Mouse (Mus musculus) hindbrain, embryonic 15.5 days (tissue): ENCODE measurements around the gene Gm3646. TPM values are rescaled to one million over a fixed set of nuclear protein-coding genes. Genes with fewer than 3 reads are reported as not detected.

Source experiments
- ATAC-seq: fragments of 200-750 bp; cut with Nextera tagmentation; 2 replicates; pipeline ENCODE4 v1.8.0; 2017; ENCODE audit warnings: low read depth, moderate number of reproducible peaks, moderate TSS enrichment; ENCODE audit not compliant: low FRiP score
- H3K27ac ChIP-seq: fragments of 300-500 bp; sonication (generic); replicated peaks from 2 replicates; pipeline ENCODE4 v1.5.1; 2015; ENCODE audit warnings: mild to moderate bottlenecking, inconsistent platforms
- H3K27me3 ChIP-seq: fragments of 300-500 bp; sonication (generic); 2 replicates; pipeline ENCODE4 v1.6.1; 2015; ENCODE audit warnings: control low read depth, inconsistent platforms
- H3K36me3 ChIP-seq: fragments of 300-500 bp; sonication (generic); 2 replicates; pipeline ENCODE4 v1.6.1; 2015; ENCODE audit warnings: control low read depth, inconsistent platforms
- H3K4me1 ChIP-seq: fragments of 300-500 bp; sonication (generic); replicated peaks from 2 replicates; pipeline ENCODE4 v1.6.1; 2015; ENCODE audit warnings: control low read depth, inconsistent platforms
- H3K4me2 ChIP-seq: fragments of 300-500 bp; sonication (generic); 2 replicates; pipeline ENCODE4 v1.6.1; 2015; ENCODE audit warnings: moderate library complexity, mild to moderate bottlenecking, inconsistent platforms
- H3K4me3 ChIP-seq: fragments of 300-500 bp; sonication (generic); 2 replicates; pipeline ENCODE4 v1.5.1; 2015; ENCODE audit warnings: mild to moderate bottlenecking, inconsistent platforms
- H3K9ac ChIP-seq: fragments of 300-500 bp; sonication (generic); 2 replicates; pipeline ENCODE4 v1.6.1; 2015; ENCODE audit warnings: inconsistent platforms
- H3K9me3 ChIP-seq: fragments of 300-500 bp; sonication (generic); 2 replicates; pipeline ENCODE4 v1.6.1; 2016; ENCODE audit warnings: control low read depth, inconsistent platforms
- WGBS: fragments of 180-500 bp; shearing (Covaris S2); methylation state at CpG from one replicate; pipeline ENCODE4 v1.1.7; 2015; 5-methylcytosine and 5-hydroxymethylcytosine counted together
- polyA plus RNA-seq: library from polyadenylated mRNA; unstranded; fragments of >200 nt; fragmentation: Nextera tagmentation; extraction: Ambion mirVana; gene quantifications from 2 replicates; pipeline ENCODE4 v1.2.1, GENCODE M21; 2015

Gm3646 gene
- polyA plus RNA-seq, 1 experiment from 2014 or later, result not detected

- H3K4me2 ChIP-seq, result no peak overlapping the region
- no peak overlapping the region for H3K27ac ChIP-seq
- no peaks in the 10 kb centered on the region for H3K9me3 ChIP-seq
- H3K9ac ChIP-seq, result no peak overlapping the region
- 84% methylated on average over 11 of the region's 11 CpGs for WGBS
- no peak overlapping the region for H3K4me3 ChIP-seq
- no peaks in the 10 kb centered on the region for H3K27me3 ChIP-seq
- H3K36me3 ChIP-seq, result no peaks in the 10 kb centered on the region
- no peak for ATAC-seq
- H3K4me1 ChIP-seq, result peaks cover 11% of the 10 kb centered on the region
Measured at GRCm38 (mm10) chr1:39756952-39757351, 48.2 kb downstream of the Gm3646 start.

GRCm38 (mm10) chr1:39754224-39754957 lies 50.7 kb downstream of the Gm3646 start:
- no peak overlapping the region for H3K9ac ChIP-seq
- no peaks in the 10 kb centered on the region for H3K9me3 ChIP-seq
- no peaks in the 10 kb centered on the region for H3K27me3 ChIP-seq
- no peak overlapping the region for H3K4me2 ChIP-seq
- peaks cover 7% of the 10 kb centered on the region; the same call in 1 of the 2 replicates for H3K4me1 ChIP-seq
- WGBS, result 78% methylated on average over 13 of the region's 13 CpGs
- ATAC-seq, result no peak
- no peak overlapping the region for H3K27ac ChIP-seq
- no peak overlapping the region for H3K4me3 ChIP-seq
- no peaks in the 10 kb centered on the region for H3K36me3 ChIP-seq

Other genes with a start within 250 kb of the Gm3646 start
- 23.4 and 23.9 TPM in 2 replicates for gene Rnf149, start 227.9 kb downstream of the Gm3646 start, polyA plus RNA-seq
- gene Creg2, start 153.9 kb downstream of the Gm3646 start, polyA plus RNA-seq, result 8.1 and 9.9 TPM in 2 replicates
- 0.13 and 0.35 TPM in 2 replicates for gene Rfx8, start 84.3 kb downstream of the Gm3646 start, polyA plus RNA-seq
- gene Map4k4, start 95.6 kb upstream of the Gm3646 start, polyA plus RNA-seq, result 41.5 and 42.6 TPM in 2 replicates